Mouse (Mus musculus): ENCODE measurements around the gene Cdk19.

The Cdk19 gene

DNA sequence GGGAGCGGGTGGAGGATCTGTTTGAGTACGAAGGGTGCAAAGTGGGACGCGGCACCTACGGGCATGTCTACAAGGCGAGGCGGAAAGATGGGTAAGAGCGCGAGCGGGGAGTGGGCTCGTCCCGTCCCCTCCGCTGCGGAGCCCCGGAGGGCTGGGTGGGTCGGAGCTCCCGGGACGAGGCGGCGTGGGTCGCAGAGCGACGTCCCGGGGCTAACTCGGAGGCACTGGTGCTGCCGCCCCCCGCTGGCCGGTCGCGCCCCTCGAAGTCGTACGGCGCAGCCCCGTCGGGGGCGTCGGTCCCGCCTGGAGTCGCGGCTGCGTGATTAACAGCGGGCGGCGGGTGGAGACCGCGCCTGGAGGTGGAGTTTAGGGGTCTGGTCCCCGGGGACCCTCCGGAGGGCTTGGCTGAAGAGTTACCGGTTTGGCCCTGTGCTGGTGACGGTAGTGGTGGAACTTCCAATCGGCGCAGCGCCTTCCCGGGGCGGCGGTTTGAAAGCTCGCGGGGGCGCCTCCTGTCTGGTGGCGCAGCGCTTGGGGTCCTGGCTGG is 10.3 kb downstream of the Cdk19 start:
- peak; percentile 52 to 62 for DNase-seq

GRCm38 (mm10) chr10:40350245-40350932 is 11.0 kb downstream of the Cdk19 start:
- no peak for DNase-seq

DNA sequence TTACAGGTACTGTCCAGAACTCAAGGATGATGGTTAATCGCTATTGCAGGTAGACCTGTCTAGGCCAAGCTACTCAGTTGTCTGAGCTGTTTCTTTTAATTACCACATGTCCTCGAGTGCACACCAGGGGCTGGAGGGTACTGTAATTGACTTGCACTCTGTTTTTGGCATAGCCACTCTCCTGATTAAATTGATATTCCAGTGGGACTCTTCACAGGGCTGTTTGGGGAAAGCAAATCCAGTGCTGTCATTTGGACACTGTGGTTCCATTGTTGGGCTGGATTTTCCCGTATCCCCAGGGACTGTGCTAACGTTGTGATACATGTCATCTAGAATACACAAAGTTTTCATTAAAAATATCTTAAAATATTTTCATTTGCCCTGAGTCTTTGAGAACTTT is 11.8 kb downstream of the Cdk19 start:
- DNase-seq = no peak

GRCm38 (mm10) chr10:40354081-40354480 is 14.7 kb downstream of the Cdk19 start:
- no peak for DNase-seq

GRCm38 (mm10) chr10:40354556-40354955 is 15.2 kb downstream of the Cdk19 start:
- no peak for DNase-seq

- no peak for DNase-seq
Observed at GRCm38 (mm10) chr10:40358166-40358565, 18.8 kb downstream of the Cdk19 start.

DNA sequence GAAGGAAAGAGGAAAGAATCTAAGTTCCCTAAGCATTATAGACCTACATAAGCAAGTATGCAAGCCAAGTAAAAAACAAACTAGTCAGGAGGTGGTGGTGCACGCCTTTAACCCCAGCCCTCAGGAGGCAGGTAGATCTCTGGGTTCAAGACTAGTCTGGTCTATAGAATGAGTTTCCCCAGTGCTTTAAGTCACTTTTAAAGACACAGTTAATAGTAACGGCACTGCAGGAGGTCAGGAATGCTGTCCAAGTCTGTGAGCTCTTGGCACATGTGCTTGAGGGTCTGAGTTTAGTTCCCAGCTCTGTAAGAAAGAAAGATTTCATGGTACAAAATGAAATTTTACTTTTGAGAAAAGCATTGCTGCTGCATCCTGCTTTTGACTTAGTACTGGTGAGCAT is 19.8 kb downstream of the Cdk19 start:
- DNase-seq = no peak

- no peak for DNase-seq
Observed at GRCm38 (mm10) chr10:40363004-40363403, 23.6 kb downstream of the Cdk19 start.

GRCm38 (mm10) chr10:40364642-40365361 is 25.4 kb downstream of the Cdk19 start:
- no peak for DNase-seq

DNA sequence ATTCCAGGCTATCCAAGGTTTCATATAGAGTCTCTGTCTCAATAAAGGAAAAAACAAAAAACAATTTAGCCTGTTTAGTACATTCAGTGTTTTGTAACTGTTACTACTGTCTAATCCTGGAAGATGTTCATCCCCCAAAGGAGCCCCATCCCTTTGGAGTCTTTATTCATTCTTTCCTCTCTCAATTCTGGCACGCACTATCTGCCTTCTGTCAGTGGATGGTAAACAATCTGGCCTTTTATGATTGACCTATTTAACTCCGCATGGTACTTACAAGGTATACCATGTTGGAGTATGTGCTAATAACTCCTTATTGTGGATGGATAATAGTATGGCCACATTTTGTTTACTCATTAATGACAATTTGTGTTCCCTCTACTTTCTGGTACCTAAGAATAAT is 26.6 kb downstream of the Cdk19 start:
- no peak for DNase-seq

- no peak for DNase-seq
Observed at GRCm38 (mm10) chr10:40368516-40368915, 29.2 kb downstream of the Cdk19 start.

DNA sequence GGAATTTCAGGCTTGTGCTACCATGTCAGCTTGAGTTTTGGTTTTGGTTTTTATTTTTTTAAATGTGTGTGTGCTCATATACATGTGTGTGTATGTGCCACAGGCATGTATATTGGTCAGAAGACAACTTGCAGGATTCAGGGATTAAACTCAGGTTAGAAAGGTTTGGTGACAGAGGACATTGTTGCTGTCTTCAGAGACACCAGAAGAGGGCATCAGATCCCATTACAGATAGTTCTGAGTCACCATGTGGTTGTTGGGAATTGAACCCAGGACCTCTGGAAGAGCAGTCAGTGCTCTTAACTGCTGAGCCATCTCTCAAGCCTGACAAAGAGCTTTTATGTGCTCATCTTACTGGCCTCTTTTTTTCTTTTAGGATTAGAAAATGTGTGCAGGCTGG is 30.8 kb downstream of the Cdk19 start:
- no peak for DNase-seq

- no peak for DNase-seq
Observed at GRCm38 (mm10) chr10:40371184-40371913, 32.0 kb downstream of the Cdk19 start.

DNA sequence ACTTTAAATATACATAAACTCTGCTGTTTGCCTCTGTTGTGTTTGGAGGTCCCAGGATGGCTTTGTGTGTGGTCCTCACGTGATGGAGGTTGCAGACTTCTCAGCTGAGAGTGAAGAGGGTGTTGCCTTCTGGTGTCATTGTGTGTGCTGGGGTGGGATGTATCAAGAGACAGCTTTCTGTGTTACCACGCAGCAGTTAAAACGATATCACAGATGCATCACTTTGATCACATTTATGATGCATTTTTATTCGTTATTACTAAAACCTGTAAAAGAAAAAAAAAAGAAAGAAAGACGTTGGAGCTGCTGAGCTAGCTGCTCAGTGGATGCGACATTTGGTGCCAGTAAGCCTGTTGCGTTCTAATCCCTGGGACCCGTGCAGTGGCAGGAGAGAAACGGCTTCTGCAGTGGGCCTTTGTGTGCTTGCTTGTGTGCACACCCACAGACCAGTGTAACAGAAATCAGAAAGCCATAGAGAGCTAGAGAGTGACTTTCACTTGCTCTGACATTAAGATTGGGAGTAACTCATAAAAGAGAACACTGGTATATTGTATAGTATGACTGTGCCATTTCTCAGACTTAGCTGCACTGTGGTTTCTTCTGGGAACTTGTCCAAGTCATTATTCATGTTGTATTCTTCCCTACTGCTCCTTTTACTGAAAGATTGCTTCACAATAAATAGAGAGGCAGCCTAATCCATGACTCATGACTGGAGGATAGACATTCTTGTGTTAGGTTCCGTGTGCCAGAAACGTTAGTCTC is 32.7 kb downstream of the Cdk19 start:
- DNase-seq = no peak

- no peak for DNase-seq
Observed at GRCm38 (mm10) chr10:40373749-40374148, 34.4 kb downstream of the Cdk19 start.

- DNase-seq = no peak
Observed at GRCm38 (mm10) chr10:40374828-40375227, 35.5 kb downstream of the Cdk19 start.

GRCm38 (mm10) chr10:40376286-40376685 is 36.9 kb downstream of the Cdk19 start:
- no peak for DNase-seq

GRCm38 (mm10) chr10:40378284-40378683 is 38.9 kb downstream of the Cdk19 start:
- no peak for DNase-seq

DNA sequence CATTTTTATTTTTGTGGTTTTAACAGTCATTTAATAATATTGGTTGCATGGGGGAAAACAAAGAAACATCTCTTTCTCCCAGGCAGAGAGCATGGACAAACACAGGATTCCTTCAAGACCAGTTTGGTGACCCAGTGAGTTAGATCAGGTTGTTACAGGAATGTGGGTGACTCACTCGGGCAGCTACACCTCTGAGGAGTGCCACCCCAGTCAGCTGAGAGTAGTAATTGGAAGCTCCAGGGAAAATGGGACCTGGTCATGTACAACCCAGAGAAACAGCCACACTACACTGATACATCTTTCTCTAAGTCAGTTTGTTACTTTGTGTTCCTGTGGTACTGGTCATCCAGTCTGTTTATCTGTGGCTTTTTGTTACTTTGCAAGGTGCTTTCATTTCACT is 40.3 kb downstream of the Cdk19 start:
- DNase-seq = no peak

DNA sequence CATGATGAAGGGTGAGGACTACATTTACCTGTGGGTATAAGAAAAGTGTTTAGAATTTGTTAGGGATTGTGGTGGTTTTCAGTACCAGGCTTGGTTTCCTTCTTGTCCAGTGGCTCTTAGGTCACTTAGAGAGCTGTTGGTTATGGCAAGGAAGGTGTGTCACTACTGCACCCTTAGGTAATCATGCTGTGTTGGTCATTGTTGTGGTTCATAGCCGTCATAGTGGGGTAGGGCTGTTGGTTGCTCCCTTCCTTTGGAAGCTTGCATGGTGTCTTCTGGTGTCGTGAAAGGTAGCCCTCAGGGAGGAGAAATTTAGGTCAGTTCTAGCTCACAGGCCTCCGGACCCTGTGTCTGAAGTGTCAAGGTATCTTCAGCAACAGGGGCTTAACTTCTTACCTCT is 46.0 kb downstream of the Cdk19 start:
- DNase-seq = no peak

GRCm38 (mm10) chr10:40386126-40386525 is 46.8 kb downstream of the Cdk19 start:
- DNase-seq = no peak

DNA sequence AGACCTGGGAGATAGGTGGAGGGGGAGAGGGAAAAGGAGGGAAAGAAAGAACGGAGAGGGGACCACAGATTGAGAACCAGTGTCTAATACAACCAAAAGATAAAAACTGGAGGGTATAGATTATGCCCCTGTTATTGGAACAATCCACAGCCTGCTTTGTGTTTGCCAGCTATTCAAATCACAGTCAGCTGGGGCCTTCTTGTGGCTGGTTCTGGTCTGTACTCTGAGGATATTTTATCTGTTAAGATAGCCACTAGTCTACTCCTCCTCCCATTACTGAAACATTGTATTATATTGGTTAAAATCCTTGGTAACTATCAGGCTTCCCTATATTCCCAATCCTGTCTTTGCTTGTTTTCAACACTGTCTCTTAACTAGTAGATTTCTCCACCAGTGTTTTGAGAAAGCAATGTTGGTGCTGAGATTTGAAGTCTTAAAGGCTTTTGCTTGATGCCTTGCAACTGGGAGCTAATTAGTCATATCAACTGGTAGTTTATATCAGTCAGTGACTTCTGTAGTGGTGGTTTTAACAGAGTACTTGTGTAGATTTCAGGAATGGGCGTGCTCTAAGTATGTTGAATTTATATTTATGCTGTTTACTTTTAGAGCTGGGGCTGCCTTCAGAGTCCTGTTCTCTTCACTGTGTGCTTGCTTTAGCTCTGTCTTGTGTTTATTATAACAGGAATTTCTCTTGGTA is 54.2 kb downstream of the Cdk19 start:
- no peak for DNase-seq
